Mouse (Mus musculus) midbrain, embryonic 13.5 days (tissue): ENCODE measurements around the gene Tk1. TPM values are rescaled to one million over a fixed set of nuclear protein-coding genes. Genes with fewer than 3 reads are reported as not detected.
A peak's percentile ranks its signal among the peaks of the same experiment; 100 is the strongest.
"Not testable (repeated sequence)": the region's sequence is repeated elsewhere in the genome, so short reads cannot be mapped to it uniquely, and the experiment has no call there.

ENCODE experiments used
- ATAC-seq: fragments of 200-750 bp; cut with Nextera tagmentation; 2 replicates; pipeline ENCODE4 v1.8.0; 2017; ENCODE audit warnings: mild to moderate bottlenecking, moderate TSS enrichment, moderate library complexity
- H3K27ac ChIP-seq: fragments of 300-500 bp; sonication (generic); 2 replicates; pipeline ENCODE4 v1.5.1; 2015; ENCODE audit warnings: inconsistent platforms, mild to moderate bottlenecking, moderate library complexity
- H3K27me3 ChIP-seq: fragments of 300-500 bp; sonication (generic); 2 replicates; pipeline ENCODE4 v1.6.1; 2015; ENCODE audit warnings: mild to moderate bottlenecking, inconsistent platforms
- H3K36me3 ChIP-seq: fragments of 300-500 bp; sonication (generic); 2 replicates; pipeline ENCODE4 v1.6.1; 2015; ENCODE audit warnings: mild to moderate bottlenecking, inconsistent platforms
- H3K4me1 ChIP-seq: fragments of 300-500 bp; sonication (generic); replicated peaks from 2 replicates; pipeline ENCODE4 v1.6.1; 2015; ENCODE audit warnings: inconsistent platforms
- H3K4me2 ChIP-seq: fragments of 300-500 bp; sonication (generic); replicated peaks from 2 replicates; pipeline ENCODE4 v1.6.1; 2015; ENCODE audit warnings: moderate library complexity, mild to moderate bottlenecking, inconsistent platforms
- H3K4me3 ChIP-seq: fragments of 300-500 bp; sonication (generic); replicated peaks from 2 replicates; pipeline ENCODE4 v1.5.1; 2015; ENCODE audit warnings: mild to moderate bottlenecking, inconsistent platforms
- H3K9ac ChIP-seq: fragments of 300-500 bp; sonication (generic); replicated peaks from 2 replicates; pipeline ENCODE4 v1.6.1; 2015; ENCODE audit warnings: mild to moderate bottlenecking, inconsistent platforms
- H3K9me3 ChIP-seq: fragments of 300-500 bp; sonication (generic); 2 replicates; pipeline ENCODE4 v1.6.1; 2016; ENCODE audit warnings: mild to moderate bottlenecking, inconsistent platforms
- WGBS: fragments of 180-500 bp; shearing (Covaris S2); methylation state at CpG from one replicate; pipeline ENCODE4 v1.1.7; 2015; 5-methylcytosine and 5-hydroxymethylcytosine counted together
- polyA plus RNA-seq: library from polyadenylated mRNA; unstranded; fragments of >200 nt; fragmentation: Nextera tagmentation; extraction: Ambion mirVana; gene quantifications from 2 replicates; pipeline ENCODE4 v1.2.1, GENCODE M21; 2015

The Tk1 gene
- polyA plus RNA-seq, 1 experiment from 2014 or later: 36.2 TPM

GRCm38 (mm10) chr11:117844997-117845396 lies 19.1 kb upstream of the Tk1 start:
- no peak overlapping the region for H3K9ac ChIP-seq
- H3K4me2 ChIP-seq: no peak overlapping the region
- no peaks in the 10 kb centered on the region for H3K27me3 ChIP-seq
- no peak overlapping the region for H3K27ac ChIP-seq
- 71% methylated on average over 2 of the region's 2 CpGs for WGBS
- H3K4me3 ChIP-seq: no peak overlapping the region
- no peaks in the 10 kb centered on the region for H3K36me3 ChIP-seq
- no peak for ATAC-seq
- H3K4me1 ChIP-seq: peaks cover 19% of the 10 kb centered on the region
- no peaks in the 10 kb centered on the region for H3K9me3 ChIP-seq

GRCm38 (mm10) chr11:117843434-117843833 lies 17.5 kb upstream of the Tk1 start:
- 87% methylated on average over 2 of the region's 2 CpGs for WGBS
- H3K36me3 ChIP-seq: no peaks in the 10 kb centered on the region
- H3K9me3 ChIP-seq: no peaks in the 10 kb centered on the region
- no peak for ATAC-seq
- H3K27ac ChIP-seq: no peak overlapping the region
- no peak overlapping the region for H3K4me2 ChIP-seq
- peaks cover 9% of the 10 kb centered on the region for H3K4me1 ChIP-seq
- no peak overlapping the region for H3K9ac ChIP-seq
- H3K27me3 ChIP-seq: no peaks in the 10 kb centered on the region
- H3K4me3 ChIP-seq: no peak overlapping the region

GRCm38 (mm10) chr11:117840910-117841309 lies 15.0 kb upstream of the Tk1 start:
- Histone ChIP-seq H3K27ac (no peak overlapping the region), H3K9ac (no peak overlapping the region), H3K4me2 (no peak overlapping the region), H3K4me3 (no peak overlapping the region), H3K27me3 (no peaks in the 10 kb centered on the region), H3K36me3 (no peaks in the 10 kb centered on the region), H3K9me3 (no peaks in the 10 kb centered on the region), H3K4me1 (0 out of 2 replicates have a peak, but pooled peaks cover 2% of the 10 kb centered on the region)
- 55% methylated on average over 1 of the region's 1 CpGs for WGBS
- ATAC-seq: no peak

- WGBS: 88% methylated on average over 1 of the region's 1 CpGs
- no peak for ATAC-seq
Observed at GRCm38 (mm10) chr11:117839021-117839420, 13.1 kb upstream of the Tk1 start.

GRCm38 (mm10) chr11:117838572-117838971 lies 12.7 kb upstream of the Tk1 start:
- no peak for ATAC-seq
- Histone ChIP-seq H3K9ac (no peak overlapping the region), H3K9me3 (no peaks in the 10 kb centered on the region), H3K27me3 (no peaks in the 10 kb centered on the region), H3K27ac (no peak overlapping the region), H3K36me3 (no peaks in the 10 kb centered on the region), H3K4me3 (no peak overlapping the region), H3K4me2 (no peak overlapping the region), H3K4me1 (0 out of 2 replicates have a peak, but pooled peaks cover 2% of the 10 kb centered on the region)
- 85% methylated on average over 2 of the region's 2 CpGs for WGBS

More at GRCm38 (mm10) chr11:117839021-117839420, 13.1 kb upstream of the Tk1 start:
- no peak overlapping the region for H3K4me2 ChIP-seq
- no peak overlapping the region for H3K27ac ChIP-seq
- H3K4me3 ChIP-seq: no peak overlapping the region
- H3K36me3 ChIP-seq: no peaks in the 10 kb centered on the region
- H3K9me3 ChIP-seq: no peaks in the 10 kb centered on the region
- no peaks in the 10 kb centered on the region for H3K27me3 ChIP-seq
- 0 out of 2 replicates have a peak, but pooled peaks cover 2% of the 10 kb centered on the region for H3K4me1 ChIP-seq
- no peak overlapping the region for H3K9ac ChIP-seq

GRCm38 (mm10) chr11:117836306-117836705 lies 10.4 kb upstream of the Tk1 start:
- no peaks in the 10 kb centered on the region for H3K27me3 ChIP-seq
- peaks cover 13% of the 10 kb centered on the region for H3K4me1 ChIP-seq
- no peak for ATAC-seq
- H3K4me3 ChIP-seq: 0 out of 2 replicates have a peak overlapping the region, but pooled peaks have one; percentile 12
- H3K9me3 ChIP-seq: no peaks in the 10 kb centered on the region
- H3K27ac ChIP-seq: no peak overlapping the region
- no peaks in the 10 kb centered on the region for H3K36me3 ChIP-seq
- H3K4me2 ChIP-seq: peak overlapping the region; percentile 38
- WGBS: 26% methylated on average over 13 of the region's 13 CpGs
- H3K9ac ChIP-seq: no peak overlapping the region

- WGBS: 94% methylated on average over 8 of the region's 8 CpGs
- Histone ChIP-seq H3K27me3 (no peaks in the 10 kb centered on the region), H3K4me1 (peaks cover 15% of the 10 kb centered on the region), H3K4me2 (no peak overlapping the region), H3K4me3 (no peak overlapping the region), H3K27ac (no peak overlapping the region), H3K9me3 (no peaks in the 10 kb centered on the region), H3K9ac (no peak overlapping the region), H3K36me3 (no peaks in the 10 kb centered on the region)
- ATAC-seq: no peak
Observed at GRCm38 (mm10) chr11:117834086-117834485, 8.2 kb upstream of the Tk1 start.

GRCm38 (mm10) chr11:117833509-117833908 lies 7.6 kb upstream of the Tk1 start:
- H3K9ac ChIP-seq, H3K4me3 ChIP-seq, ATAC-seq, H3K27ac ChIP-seq, H3K4me2 ChIP-seq, H3K36me3 ChIP-seq, H3K9me3 ChIP-seq, H3K27me3 ChIP-seq: not testable (repeated sequence)
- WGBS: 89% methylated on average over 5 of the region's 6 CpGs
- H3K4me1 ChIP-seq: peaks cover 21% of the 10 kb centered on the region

GRCm38 (mm10) chr11:117832086-117832969 lies 6.4 kb upstream of the Tk1 start:
- 0 out of 2 replicates have a peak overlapping the region, but pooled peaks have one; percentile 29 for H3K9ac ChIP-seq
- H3K4me3 ChIP-seq: peak overlapping the region; percentile 36
- peak; percentile 84 for ATAC-seq
- no peaks in the 10 kb centered on the region for H3K9me3 ChIP-seq
- H3K27ac ChIP-seq: no peak overlapping the region; the same call in 1 of the 2 replicates
- peaks cover 32% of the 10 kb centered on the region for H3K4me1 ChIP-seq
- H3K36me3 ChIP-seq: no peaks in the 10 kb centered on the region
- H3K4me2 ChIP-seq: peak overlapping the region; percentile 56
- no peaks in the 10 kb centered on the region for H3K27me3 ChIP-seq
- WGBS: 18% methylated on average over 28 of the region's 28 CpGs

GRCm38 (mm10) chr11:117830401-117830800 lies 4.5 kb upstream of the Tk1 start:
- H3K27ac ChIP-seq: no peak overlapping the region
- H3K4me3 ChIP-seq: no peak overlapping the region
- no peaks in the 10 kb centered on the region for H3K27me3 ChIP-seq
- H3K9ac ChIP-seq: no peak overlapping the region
- no peaks in the 10 kb centered on the region for H3K36me3 ChIP-seq
- no peak for ATAC-seq
- H3K4me2 ChIP-seq: no peak overlapping the region
- WGBS: 84% methylated on average over 9 of the region's 9 CpGs
- no peaks in the 10 kb centered on the region for H3K9me3 ChIP-seq
- H3K4me1 ChIP-seq: peaks cover 47% of the 10 kb centered on the region

- H3K27me3 ChIP-seq: no peaks in the 10 kb centered on the region
- no peaks in the 10 kb centered on the region for H3K36me3 ChIP-seq
- no peak overlapping the region for H3K4me2 ChIP-seq
- no peak overlapping the region for H3K4me3 ChIP-seq
- peaks cover 54% of the 10 kb centered on the region for H3K4me1 ChIP-seq
- ATAC-seq: no peak
- H3K9ac ChIP-seq: no peak overlapping the region
- no peak overlapping the region for H3K27ac ChIP-seq
- WGBS: 93% methylated on average over 2 of the region's 2 CpGs
- no peaks in the 10 kb centered on the region for H3K9me3 ChIP-seq
Observed at GRCm38 (mm10) chr11:117829671-117830215, 3.9 kb upstream of the Tk1 start.

GRCm38 (mm10) chr11:117828888-117829604 lies 3.2 kb upstream of the Tk1 start:
- WGBS: 50% methylated on average over 9 of the region's 9 CpGs
- Histone ChIP-seq H3K36me3 (no peaks in the 10 kb centered on the region), H3K9me3 (no peaks in the 10 kb centered on the region), H3K4me3 (no peak overlapping the region), H3K9ac (no peak overlapping the region), H3K4me1 (peaks cover 60% of the 10 kb centered on the region), H3K27me3 (no peaks in the 10 kb centered on the region), H3K27ac (peak overlapping the region; percentile 39; the same call in 1 of the 2 replicates), H3K4me2 (no peak overlapping the region)
- ATAC-seq: no peak
